Mouse (Mus musculus) ES-E14 (cell line): ENCODE measurements around the gene Cyp2ab1.
"Not testable (repeated sequence)": the region's sequence is repeated elsewhere in the genome, so short reads cannot be mapped to it uniquely, and the experiment has no call there.

ENCODE experiments used
- CHD2 ChIP-seq: IDR thresholded peaks from 2 replicates; pipeline ENCODE4 v1.6.1; 2014; ENCODE audit warnings: mild to moderate bottlenecking, low read depth, low read length, inconsistent platforms
- HCFC1 ChIP-seq: IDR thresholded peaks from 2 replicates; pipeline ENCODE4 v1.6.1; 2012; ENCODE audit warnings: low read length, inconsistent platforms, borderline replicate concordance; ENCODE audit not compliant: insufficient read depth
- MAFK ChIP-seq: IDR thresholded peaks from 2 replicates; pipeline ENCODE4 v1.6.1; 2014; ENCODE audit warnings: mild to moderate bottlenecking, low read depth, low read length, inconsistent platforms; ENCODE audit not compliant: insufficient read depth
- ZC3H11A ChIP-seq: IDR thresholded peaks from 2 replicates; pipeline ENCODE4 v1.6.1; 2012; ENCODE audit warnings: low read depth, mild to moderate bottlenecking, inconsistent platforms, low read length, borderline replicate concordance
- ZNF384 ChIP-seq: IDR thresholded peaks from 2 replicates; pipeline ENCODE4 v1.6.1; 2012; ENCODE audit warnings: low read depth, low read length, inconsistent platforms

DNA sequence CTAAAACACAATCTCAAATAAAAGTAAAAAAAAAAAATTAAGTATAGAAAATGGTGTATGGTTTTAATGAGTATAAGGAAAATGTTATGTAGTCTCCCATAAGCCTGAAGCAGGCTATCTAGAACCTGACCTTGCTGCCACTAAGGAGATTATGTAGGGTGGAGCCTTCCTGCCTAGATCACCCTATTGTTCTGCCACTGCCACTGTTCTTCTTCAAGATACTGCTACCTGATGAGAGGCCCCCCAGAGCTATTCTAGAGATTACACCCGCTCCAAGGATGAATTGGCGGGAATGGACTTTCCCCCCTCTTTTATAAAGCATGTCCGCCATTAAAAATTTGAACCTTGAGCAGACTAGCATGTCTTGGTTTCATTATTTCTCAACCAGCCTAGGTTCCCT, 36.3 kb upstream of the Cyp2ab1 start:
- TF ChIP-seq HCFC1, MAFK, CHD2, ZNF384, ZC3H11A: not testable (repeated sequence)
